Mouse (Mus musculus) embryonic facial prominence, embryonic 12.5 days (tissue): ENCODE data around the gene Gm16181. TPM values are rescaled to one million over a fixed set of nuclear protein-coding genes. Genes with fewer than 3 reads are reported as not detected.

Experiments used
- ATAC-seq: fragments of 200-750 bp; cut with Nextera tagmentation; 2 replicates; pipeline ENCODE4 v1.8.0; 2017; ENCODE audit not compliant: insufficient number of reproducible peaks, insufficient read depth, low FRiP score, low TSS enrichment
- H3K27ac ChIP-seq: fragments of 300-500 bp; sonication (generic); 2 replicates; pipeline ENCODE4 v1.5.1; 2016; ENCODE audit warnings: mild to moderate bottlenecking
- H3K27me3 ChIP-seq: fragments of 300-500 bp; sonication (generic); 2 replicates; pipeline ENCODE4 v1.6.1; 2016; ENCODE audit warnings: mild to moderate bottlenecking, moderate library complexity
- H3K36me3 ChIP-seq: fragments of 300-500 bp; sonication (generic); 2 replicates; pipeline ENCODE4 v1.6.1; 2016; ENCODE audit warnings: mild to moderate bottlenecking
- H3K4me1 ChIP-seq: fragments of 300-500 bp; sonication (generic); 2 replicates; pipeline ENCODE4 v1.6.1; 2016
- H3K4me2 ChIP-seq: fragments of 300-500 bp; sonication (generic); replicated peaks from 2 replicates; pipeline ENCODE4 v1.6.1; 2016; ENCODE audit warnings: mild to moderate bottlenecking, moderate library complexity
- H3K4me3 ChIP-seq: fragments of 300-500 bp; sonication (generic); 2 replicates; pipeline ENCODE4 v1.5.1; 2016; ENCODE audit warnings: mild to moderate bottlenecking
- H3K9ac ChIP-seq: fragments of 300-500 bp; sonication (generic); 2 replicates; pipeline ENCODE4 v1.6.1; 2016; ENCODE audit warnings: mild to moderate bottlenecking, moderate library complexity
- H3K9me3 ChIP-seq: fragments of 300-500 bp; sonication (generic); 2 replicates; pipeline ENCODE4 v1.6.1; 2016; ENCODE audit warnings: mild to moderate bottlenecking, moderate library complexity
- WGBS: fragments of 180-500 bp; shearing (Covaris S2); methylation state at CpG from one replicate; pipeline ENCODE4 v1.1.7; 2016; 5-methylcytosine and 5-hydroxymethylcytosine counted together
- microRNA-seq: library from miRNA; unstranded; fragments of <30 nt; microRNA quantifications from one replicate; pipeline ENCODE4, GENCODE M21; 2017
- polyA plus RNA-seq: library from polyadenylated mRNA; unstranded; fragments of >200 nt; fragmentation: Nextera tagmentation; extraction: Ambion mirVana; gene quantifications from 2 replicates; pipeline ENCODE4 v1.2.1, GENCODE M21; 2016

Gm16181 gene
- polyA plus RNA-seq, 1 experiment from 2014 or later = not detected

DNA sequence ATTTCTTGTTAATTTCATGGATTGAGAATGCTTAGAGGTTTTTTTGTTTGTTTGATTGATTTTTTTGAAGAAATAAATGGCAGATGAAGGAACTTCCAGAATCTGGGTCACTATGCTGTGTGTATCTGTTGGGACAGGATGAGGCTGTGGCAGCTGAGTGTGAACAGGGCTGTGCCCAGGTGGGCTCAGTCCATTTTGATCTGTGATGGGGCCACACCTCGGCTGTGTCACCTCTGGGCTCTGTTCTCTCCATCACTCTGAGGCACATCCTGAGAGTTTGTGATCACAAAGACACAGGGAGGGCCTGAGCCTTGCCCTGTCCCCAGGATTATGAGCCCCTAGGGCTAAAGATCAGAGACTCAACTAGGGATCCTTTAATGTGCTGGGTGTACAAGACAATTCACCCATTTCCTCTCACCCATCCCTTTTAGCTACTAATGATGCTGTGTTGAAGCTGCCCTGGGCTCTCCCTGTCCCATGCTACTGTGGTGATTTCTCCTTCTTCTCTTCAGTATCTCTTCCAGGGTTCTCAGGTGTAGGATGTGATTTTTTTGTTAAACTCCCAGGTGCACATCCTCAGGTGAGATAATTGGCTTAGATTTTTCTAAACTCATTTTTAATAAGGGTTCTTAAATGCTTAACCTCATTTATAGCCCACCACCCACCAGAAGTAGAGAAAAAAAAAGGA, 46.9 kb downstream of the Gm16181 start:
- no peak overlapping the region for H3K4me3 ChIP-seq
- no peak overlapping the region for H3K4me2 ChIP-seq
- H3K9me3 ChIP-seq = no peaks in the 10 kb centered on the region
- peaks cover 30% of the 10 kb centered on the region for H3K27me3 ChIP-seq
- H3K4me1 ChIP-seq = no peaks in the 10 kb centered on the region; the same call in 1 of the 2 replicates
- no peak overlapping the region for H3K9ac ChIP-seq
- no peaks in the 10 kb centered on the region for H3K36me3 ChIP-seq
- ATAC-seq = no peak
- 55% methylated on average over 1 of the region's 1 CpGs for WGBS
- H3K27ac ChIP-seq = no peak overlapping the region

DNA sequence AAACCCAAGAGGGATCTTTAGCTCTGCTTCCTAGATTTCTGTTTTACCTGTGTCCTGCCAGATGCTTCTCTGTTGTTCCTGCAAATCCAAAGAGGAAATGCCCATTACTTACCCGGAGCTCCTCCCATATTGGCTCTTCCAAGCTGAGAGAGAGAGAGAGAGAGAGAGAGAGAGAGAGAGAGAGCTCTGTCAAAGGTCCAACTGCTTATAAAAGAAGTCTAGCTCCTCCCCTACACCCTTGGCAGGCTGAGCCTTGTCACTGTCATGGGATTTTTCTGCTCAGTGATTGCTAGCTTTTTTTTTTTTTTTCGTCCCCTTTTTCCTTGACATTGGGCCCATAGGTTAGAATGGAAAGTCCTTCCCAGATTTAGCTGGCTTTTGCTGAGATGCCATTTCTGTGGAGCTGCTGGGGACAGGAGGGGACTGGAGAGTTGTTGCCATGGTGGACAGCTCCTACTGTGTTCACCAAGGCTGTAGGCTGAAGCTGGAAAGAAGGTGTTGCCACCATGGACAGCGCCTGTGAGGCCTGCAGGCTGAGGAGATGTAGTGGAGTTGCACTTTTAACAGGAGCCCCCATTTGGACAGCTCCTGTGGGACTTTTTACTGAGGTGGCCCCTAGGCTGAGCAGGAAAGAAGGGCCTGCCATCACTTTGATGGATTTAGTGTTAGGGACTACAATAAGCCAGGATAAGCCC, 49.2 kb downstream of the Gm16181 start:
- peaks cover 9% of the 10 kb centered on the region; the same call in 1 of the 2 replicates for H3K27me3 ChIP-seq
- no peak overlapping the region for H3K4me3 ChIP-seq
- no peaks in the 10 kb centered on the region for H3K36me3 ChIP-seq
- no peaks in the 10 kb centered on the region for H3K4me1 ChIP-seq
- H3K4me2 ChIP-seq = no peak overlapping the region
- ATAC-seq = no peak
- no peak overlapping the region for H3K27ac ChIP-seq
- no peak overlapping the region for H3K9ac ChIP-seq
- WGBS = 30% methylated on average over 3 of the region's 3 CpGs
- no peaks in the 10 kb centered on the region for H3K9me3 ChIP-seq

DNA sequence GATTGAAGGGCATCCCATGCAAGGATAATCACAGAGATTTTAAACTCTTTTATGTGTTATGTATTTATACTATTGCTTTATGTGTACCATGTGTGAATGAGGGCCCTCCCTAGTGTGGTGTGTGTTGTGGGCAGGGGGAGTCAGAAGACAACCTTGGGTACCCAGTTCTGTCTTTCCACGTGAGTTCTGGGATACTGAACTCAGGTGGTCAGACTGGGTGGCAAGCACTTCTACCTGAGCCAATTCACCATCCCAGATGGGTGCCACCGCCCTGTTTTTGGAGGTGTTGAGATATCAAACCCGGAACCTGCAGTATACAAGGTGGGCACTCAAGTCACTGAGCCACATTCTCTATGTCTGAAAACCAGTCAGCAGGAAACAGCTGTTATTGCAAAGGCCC, 51.6 kb downstream of the Gm16181 start:
- 76% methylated on average over 3 of the region's 3 CpGs for WGBS
- no peaks in the 10 kb centered on the region for H3K36me3 ChIP-seq
- H3K4me1 ChIP-seq = no peaks in the 10 kb centered on the region
- peaks cover 17% of the 10 kb centered on the region for H3K27me3 ChIP-seq
- H3K4me2 ChIP-seq = no peak overlapping the region
- H3K27ac ChIP-seq = no peak overlapping the region
- H3K9me3 ChIP-seq = no peaks in the 10 kb centered on the region
- no peak overlapping the region for H3K4me3 ChIP-seq
- H3K9ac ChIP-seq = no peak overlapping the region
- ATAC-seq = no peak

Small RNA genes within 50 kb of the gene (microRNA-seq; reads per million reads assigned to microRNA genes)
- not detected for gene Mir6973a
- gene Mir6974 = not detected
- 2.5 reads per million, percentile 10 among the genes with 10 or more reads in this experiment for gene Mir6975
- gene Mir8094 = not detected

Other genes starting within 250 kb of the Gm16181 start
- 4.2 and 4.9 TPM in 2 replicates for gene Hspa1a, start 248.7 kb upstream of the Gm16181 start, polyA plus RNA-seq
- 0.84 and 0.99 TPM in 2 replicates for gene Hspa1l, start 248.1 kb upstream of the Gm16181 start, polyA plus RNA-seq
- 212 and 230 TPM in 2 replicates for gene Lsm2, start 239.0 kb upstream of the Gm16181 start, polyA plus RNA-seq
- 150 and 160 TPM in 2 replicates for gene Vars, start 219.8 kb upstream of the Gm16181 start, polyA plus RNA-seq
- gene Vwa7, start 204.3 kb upstream of the Gm16181 start, polyA plus RNA-seq = 0.20 and 0.25 TPM in 2 replicates
- 8.7 and 9.5 TPM in 2 replicates for gene Sapcd1, start 192.8 kb upstream of the Gm16181 start, polyA plus RNA-seq
- gene Msh5, start 174.1 kb upstream of the Gm16181 start, polyA plus RNA-seq = 3.7 and 4.2 TPM in 2 replicates
- gene Clic1, start 170.9 kb upstream of the Gm16181 start, polyA plus RNA-seq = 205 and 211 TPM in 2 replicates
- 471 and 492 TPM in 2 replicates for gene Ddah2, start 161.8 kb upstream of the Gm16181 start, polyA plus RNA-seq
- not detected in 2 replicates for gene Ly6g6c, start 155.4 kb upstream of the Gm16181 start, polyA plus RNA-seq
- 0.61 and 0.99 TPM in 2 replicates for gene Mpig6b, start 154.7 kb upstream of the Gm16181 start, polyA plus RNA-seq
- gene Ly6g6e, start 143.9 kb upstream of the Gm16181 start, polyA plus RNA-seq = 1.1 and 1.3 TPM in 2 replicates
- 0.68 TPM in 1 of 2 replicates, not detected in the other for gene Ly6g6d, start 142.8 kb upstream of the Gm16181 start, polyA plus RNA-seq
- gene Ly6g6f, start 135.2 kb upstream of the Gm16181 start, polyA plus RNA-seq = 0.27 and 0.65 TPM in 2 replicates
- gene Abhd16a, start 131.6 kb upstream of the Gm16181 start, polyA plus RNA-seq = 83.3 and 86.7 TPM in 2 replicates
- gene Ly6g5c, start 112.6 kb upstream of the Gm16181 start, polyA plus RNA-seq = not detected in 2 replicates
- gene Ly6g5b, start 105.4 kb upstream of the Gm16181 start, polyA plus RNA-seq = 0.82 and 1.0 TPM in 2 replicates
- gene Gpank1, start 99.4 kb upstream of the Gm16181 start, polyA plus RNA-seq = 22.4 and 25.5 TPM in 2 replicates
- gene Csnk2b, start 98.8 kb upstream of the Gm16181 start, polyA plus RNA-seq = 254 and 259 TPM in 2 replicates
- gene D17H6S53E, start 94.5 kb upstream of the Gm16181 start, polyA plus RNA-seq = 9.3 and 10.7 TPM in 2 replicates
- 0.46 and 0.49 TPM in 2 replicates for gene Apom, start 88.8 kb upstream of the Gm16181 start, polyA plus RNA-seq
- gene Bag6, start 85.7 kb upstream of the Gm16181 start, polyA plus RNA-seq = 73.3 and 74.0 TPM in 2 replicates
- gene Prrc2a, start 55.9 kb upstream of the Gm16181 start, polyA plus RNA-seq = 225 and 230 TPM in 2 replicates
- 7.0 and 7.3 TPM in 2 replicates for gene Aif1, start 44.8 kb upstream of the Gm16181 start, polyA plus RNA-seq
- gene Lst1, start 32.4 kb upstream of the Gm16181 start, polyA plus RNA-seq = 5.9 and 7.7 TPM in 2 replicates
- 0.95 and 0.98 TPM in 2 replicates for gene Ltb, start 26.4 kb upstream of the Gm16181 start, polyA plus RNA-seq
- 0.15 and 0.25 TPM in 2 replicates for gene Tnf, start 18.8 kb upstream of the Gm16181 start, polyA plus RNA-seq
- gene Lta, start 15.5 kb upstream of the Gm16181 start, polyA plus RNA-seq = 0.22 and 0.27 TPM in 2 replicates
- gene Atp6v1g2, start 12.8 kb downstream of the Gm16181 start, polyA plus RNA-seq = 4.5 and 5.5 TPM in 2 replicates
- gene Nfkbil1, start 15.0 kb downstream of the Gm16181 start, polyA plus RNA-seq = 13.0 and 13.3 TPM in 2 replicates
- gene Ddx39b, start 20.9 kb downstream of the Gm16181 start, polyA plus RNA-seq = 572 and 587 TPM in 2 replicates
- gene H2-D1, start 41.9 kb downstream of the Gm16181 start, polyA plus RNA-seq = 20.8 and 21.5 TPM in 2 replicates
- gene H2-Q1, start 99.6 kb downstream of the Gm16181 start, polyA plus RNA-seq = not detected in 2 replicates
- 0.38 and 0.40 TPM in 2 replicates for gene H2-Q2, start 121.4 kb downstream of the Gm16181 start, polyA plus RNA-seq
- gene H2-Q4, start 158.8 kb downstream of the Gm16181 start, polyA plus RNA-seq = 2.0 and 2.2 TPM in 2 replicates
- 0.33 and 0.98 TPM in 2 replicates for gene H2-Q6, start 204.0 kb downstream of the Gm16181 start, polyA plus RNA-seq
- 4.6 and 5.9 TPM in 2 replicates for gene H2-Q7, start 218.3 kb downstream of the Gm16181 start, polyA plus RNA-seq
- gene H2-Q10, start 249.3 kb downstream of the Gm16181 start, polyA plus RNA-seq = 0.11 and 0.17 TPM in 2 replicates